Mouse (Mus musculus) left cerebral cortex, postnatal 10 days (tissue): ENCODE results near the gene P2ry14. TPM values are rescaled to one million over a fixed set of nuclear protein-coding genes. Genes with fewer than 3 reads are reported as not detected.
"Not testable (repeated sequence)": the region's sequence is repeated elsewhere in the genome, so short reads cannot be mapped to it uniquely, and the experiment has no call there.

Experiments used
- DNase-seq, 2 experiments: peaks; one replicate each; pipeline ENCODE4 v3.0.0; 2021 to 2022; ENCODE audit warnings: low spot score in 2 of 2, mixed read lengths in 1 of 2; ENCODE audit errors: extremely low spot score in 1 of 2
- intact Hi-C: fragments of 180-260 bp; cut with DNase I; formaldehyde crosslinking; loops from one replicate; pipeline ENCODE4 v1.15.1; 2025
- total RNA-seq, 2 experiments: library from RNA; stranded (reverse); gene quantifications; 2 replicates each; pipeline ENCODE4 v1.2.3; 2021

The P2ry14 gene
- total RNA-seq, 2 experiments from 2014 or later, result 1.2 to 1.8 TPM

- intact Hi-C loops, result no loop called here
- DNase-seq, result no peak
Observed at GRCm38 (mm10) chr3:59150624-59151023, 2.8 kb downstream of the P2ry14 start.

GRCm38 (mm10) chr3:59149646-59150045 lies 3.8 kb downstream of the P2ry14 start:
- intact Hi-C loops, result no loop called here
- no peak for DNase-seq

GRCm38 (mm10) chr3:59145194-59145593 lies 8.2 kb downstream of the P2ry14 start:
- intact Hi-C loops, result no loop called here
- DNase-seq, result no peak

GRCm38 (mm10) chr3:59141507-59142305 lies 11.7 kb downstream of the P2ry14 start:
- intact Hi-C loops, result no loop called here
- no peak for DNase-seq

GRCm38 (mm10) chr3:59140941-59141340 lies 12.5 kb downstream of the P2ry14 start:
- intact Hi-C loops, DNase-seq: not testable (repeated sequence)

GRCm38 (mm10) chr3:59140115-59140514 lies 13.3 kb downstream of the P2ry14 start:
- intact Hi-C loops, result no loop called here
- DNase-seq, result no peak

GRCm38 (mm10) chr3:59139651-59140051 lies 13.8 kb downstream of the P2ry14 start:
- intact Hi-C loops, result no loop called here
- DNase-seq, result no peak

GRCm38 (mm10) chr3:59138946-59139468 lies 14.4 kb downstream of the P2ry14 start:
- intact Hi-C loops, result no loop called here
- no peak for DNase-seq

GRCm38 (mm10) chr3:59135911-59136653 lies 17.3 kb downstream of the P2ry14 start:
- DNase-seq, result peak in 1 of 2 experiments; percentile 40
- intact Hi-C loops, result no loop called here

GRCm38 (mm10) chr3:59133189-59133588 lies 20.2 kb downstream of the P2ry14 start:
- DNase-seq, result no peak
- intact Hi-C loops, result no loop called here

GRCm38 (mm10) chr3:59131966-59132365 lies 21.5 kb downstream of the P2ry14 start:
- no peak for DNase-seq
- intact Hi-C loops, result no loop called here

GRCm38 (mm10) chr3:59131081-59131480 lies 22.3 kb downstream of the P2ry14 start:
- intact Hi-C loops, result no loop called here
- DNase-seq, result no peak

GRCm38 (mm10) chr3:59130431-59130830 lies 23.0 kb downstream of the P2ry14 start:
- DNase-seq, result peak in 1 of 2 experiments; percentile 28
- intact Hi-C loops, result no loop called here

GRCm38 (mm10) chr3:59129547-59129946 lies 23.9 kb downstream of the P2ry14 start:
- intact Hi-C loops, result loop anchor here (10.0 kb wide), 1 partner anchor 985 kb away; no protein-coding TSS in a partner anchor
- no peak for DNase-seq

GRCm38 (mm10) chr3:59128681-59129080 lies 24.7 kb downstream of the P2ry14 start:
- intact Hi-C loops, result loop anchor here (10.0 kb wide), 1 partner anchor 986 kb away; no protein-coding TSS in a partner anchor

GRCm38 (mm10) chr3:59125783-59126555 lies 27.4 kb downstream of the P2ry14 start:
- no peak for DNase-seq
- intact Hi-C loops, result loop anchor here (10.0 kb wide), 1 partner anchor 989 kb away; no protein-coding TSS in a partner anchor

More at GRCm38 (mm10) chr3:59128681-59129080, 24.7 kb downstream of the P2ry14 start:
- DNase-seq, result no peak

GRCm38 (mm10) chr3:59125022-59125421 lies 28.4 kb downstream of the P2ry14 start:
- intact Hi-C loops, result loop anchor here (10.0 kb wide), 1 partner anchor 990 kb away; no protein-coding TSS in a partner anchor
- no peak for DNase-seq

GRCm38 (mm10) chr3:59121780-59122449 lies 31.5 kb downstream of the P2ry14 start:
- intact Hi-C loops, result loop anchor here (5.0 to 10.0 kb wide), 2 partner anchors 85 to 993 kb away; no protein-coding TSS in a partner anchor
- no peak for DNase-seq
